Mouse (Mus musculus) hindbrain, embryonic 14.5 days (tissue): Measurements from ENCODE around the gene Lrsam1. TPM values are rescaled to one million over a fixed set of nuclear protein-coding genes. Genes with fewer than 3 reads are reported as not detected.
"Not testable (repeated sequence)": the region's sequence is repeated elsewhere in the genome, so short reads cannot be mapped to it uniquely, and the experiment has no call there.

Experiments used
- ATAC-seq: fragments of 200-750 bp; cut with Nextera tagmentation; 2 replicates; pipeline ENCODE4 v1.8.0; 2017; ENCODE audit warnings: moderate number of reproducible peaks, mild to moderate bottlenecking, moderate TSS enrichment, moderate library complexity; ENCODE audit not compliant: low FRiP score
- DNase-seq: peaks from one replicate; pipeline ENCODE4 v3.0.0-alpha.2; 2015; ENCODE audit warnings: low spot score
- H3K27ac ChIP-seq: fragments of 300-500 bp; sonication (generic); 2 replicates; pipeline ENCODE4 v1.5.1; 2014; ENCODE audit warnings: mild to moderate bottlenecking, moderate library complexity
- H3K27me3 ChIP-seq: fragments of 300-500 bp; sonication (generic); 2 replicates; pipeline ENCODE4 v1.6.1; 2014; ENCODE audit warnings: mild to moderate bottlenecking, low read length, mixed read lengths; ENCODE audit not compliant: control insufficient read depth, insufficient read depth
- H3K36me3 ChIP-seq: fragments of 300-500 bp; sonication (generic); replicated peaks from 2 replicates; pipeline ENCODE4 v1.6.1; 2014; ENCODE audit not compliant: control insufficient read depth, insufficient read depth
- H3K4me1 ChIP-seq: fragments of 300-500 bp; sonication (generic); replicated peaks from 2 replicates; pipeline ENCODE4 v1.6.1; 2014; ENCODE audit warnings: antibody characterized with exemption, low read length, mixed read lengths; ENCODE audit not compliant: control insufficient read depth, insufficient read depth
- H3K4me2 ChIP-seq: fragments of 300-500 bp; sonication (generic); replicated peaks from 2 replicates; pipeline ENCODE4 v1.6.1; 2014; ENCODE audit warnings: mild to moderate bottlenecking, moderate library complexity
- H3K4me3 ChIP-seq: fragments of 300-500 bp; sonication (generic); replicated peaks from 2 replicates; pipeline ENCODE4 v1.5.1; 2014; ENCODE audit warnings: mild to moderate bottlenecking, low read length
- H3K9ac ChIP-seq: fragments of 300-500 bp; sonication (generic); 2 replicates; pipeline ENCODE4 v1.6.1; 2014
- H3K9me3 ChIP-seq: fragments of 300-500 bp; sonication (generic); 2 replicates; pipeline ENCODE4 v1.6.1; 2016; ENCODE audit warnings: low read length; ENCODE audit not compliant: control insufficient read depth
- WGBS: fragments of 180-500 bp; shearing (Covaris S2); extraction: QIAGEN DNeasy Blood & Tissue Kit; methylation state at CpG from one replicate; pipeline ENCODE4 v1.1.7; 2014; 5-methylcytosine and 5-hydroxymethylcytosine counted together
- polyA plus RNA-seq: library from polyadenylated mRNA; unstranded; fragments of >200 nt; fragmentation: Nextera tagmentation; extraction: Ambion mirVana; gene quantifications from 2 replicates; pipeline ENCODE4 v1.2.1, GENCODE M21; 2014

The Lrsam1 gene
- polyA plus RNA-seq = 20.2 and 22.4 TPM in 2 replicates

DNA sequence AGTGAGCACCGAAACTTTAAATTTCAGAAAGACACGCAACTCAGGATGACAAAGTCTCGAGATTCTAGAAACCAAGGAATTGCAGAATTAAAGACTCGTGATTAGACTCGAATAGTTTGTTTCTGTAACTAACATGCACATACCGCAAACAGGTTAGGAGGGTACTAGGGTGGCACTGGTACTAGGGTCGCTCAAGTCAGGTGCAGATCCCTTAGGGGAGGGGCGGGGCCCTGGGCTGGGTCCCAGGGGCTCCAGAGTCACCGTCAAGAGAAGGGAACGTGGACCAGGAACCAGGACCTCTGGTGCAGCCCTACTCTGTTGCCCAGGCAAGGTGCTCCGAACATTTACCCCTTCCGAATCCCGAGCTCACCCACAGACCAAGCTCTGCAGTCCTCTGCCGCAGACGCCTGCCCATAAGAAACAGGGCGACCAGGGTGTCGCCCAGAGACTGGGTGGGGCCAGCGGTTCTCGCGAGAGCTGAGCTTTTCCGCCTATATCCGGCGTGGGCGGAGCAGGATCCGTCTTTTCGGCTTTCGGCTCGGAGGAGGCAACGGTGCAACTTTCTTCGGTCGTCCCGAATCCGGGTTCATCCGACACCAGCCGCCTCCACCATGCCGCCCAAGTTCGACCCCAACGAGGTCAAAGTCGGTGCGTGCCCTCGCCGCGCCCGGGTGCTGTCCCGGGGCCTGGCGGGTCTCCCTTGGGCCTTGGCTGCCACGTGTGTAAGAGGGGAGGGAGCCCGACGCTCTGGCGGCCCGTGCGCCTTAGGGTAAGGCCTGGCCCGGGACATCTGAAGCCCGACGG, at the start of gene Lrsam1, which contains the start of gene Rpl12:
Gene Lrsam1 (minus strand): TSS at position 423 of the 804 bp plus-strand sequence.
Gene Rpl12 (plus strand): TSS at position 368 of the 804 bp plus-strand sequence.
- ATAC-seq = peak; percentile 94
- H3K4me2 ChIP-seq = peak within 1 kb of the TSS; percentile 86
- WGBS = 3% methylated on average over 55 of the region's 55 CpGs
- H3K36me3 ChIP-seq = peaks cover 46% of the 10 kb centered on the region
- no peaks in the 10 kb centered on the region for H3K9me3 ChIP-seq
- peak within 1 kb of the TSS; percentile 95 for H3K9ac ChIP-seq
- peaks cover 24% of the 10 kb centered on the region for H3K4me1 ChIP-seq
- H3K27me3 ChIP-seq = no peaks in the 10 kb centered on the region
- DNase-seq = peak; percentile 95
- H3K27ac ChIP-seq = peak within 1 kb of the TSS; percentile 74
- H3K4me3 ChIP-seq = peak within 1 kb of the TSS; percentile 87

DNA sequence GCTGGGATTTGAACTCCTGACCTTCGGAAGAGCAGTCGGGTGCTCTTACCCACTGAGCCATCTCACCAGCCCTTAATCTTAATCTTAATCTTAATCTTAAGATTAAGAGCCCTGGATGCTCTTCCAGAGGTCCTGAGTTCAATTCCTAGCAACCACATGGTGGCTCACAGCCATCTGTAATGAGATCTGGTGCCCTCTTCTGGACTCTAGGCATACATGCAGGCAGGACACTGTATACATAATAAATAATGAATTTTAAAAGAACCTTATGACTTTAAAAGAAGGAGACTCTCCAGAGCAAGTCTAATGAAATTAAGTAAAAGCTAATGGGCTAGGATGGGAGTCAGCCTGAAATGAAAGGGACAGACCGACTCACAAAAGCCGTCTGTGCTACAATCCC, 47.6 kb upstream of the Lrsam1 start:
- not testable (repeated sequence) for H3K27me3 ChIP-seq, H3K4me2 ChIP-seq, DNase-seq, ATAC-seq, H3K4me1 ChIP-seq, H3K4me3 ChIP-seq, H3K27ac ChIP-seq, H3K9ac ChIP-seq, H3K9me3 ChIP-seq
- peaks cover 29% of the 10 kb centered on the region for H3K36me3 ChIP-seq
- 87% methylated on average over 4 of the region's 4 CpGs for WGBS

DNA sequence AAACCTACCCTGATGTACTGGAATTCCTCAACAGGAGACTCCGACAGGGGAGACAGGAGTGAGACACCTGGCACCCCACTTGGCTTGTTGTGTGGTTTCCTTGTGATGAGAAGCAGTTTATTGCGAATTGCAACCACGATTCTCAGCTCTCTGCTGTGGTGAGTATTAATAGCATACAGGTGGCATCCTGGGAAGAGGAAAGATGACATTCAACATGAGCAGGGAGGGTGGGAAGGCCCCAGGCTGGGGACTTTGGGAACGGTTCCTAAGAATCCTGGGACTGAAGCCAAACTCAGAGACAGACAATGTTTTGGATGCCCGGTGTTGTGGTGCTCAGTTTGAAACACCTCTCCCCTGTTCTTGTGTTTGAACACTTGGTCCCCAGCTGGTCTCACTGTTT, 43.6 kb upstream of the Lrsam1 start:
- peaks cover 41% of the 10 kb centered on the region; the same call in 1 of the 2 replicates for H3K36me3 ChIP-seq
- no peak overlapping the region for H3K27ac ChIP-seq
- WGBS = 72% methylated on average over 5 of the region's 5 CpGs
- no peak overlapping the region for H3K4me2 ChIP-seq
- H3K27me3 ChIP-seq = no peaks in the 10 kb centered on the region
- ATAC-seq (no peak), DNase-seq (no peak)
- H3K9ac ChIP-seq = no peak overlapping the region
- no peaks in the 10 kb centered on the region for H3K9me3 ChIP-seq
- no peak overlapping the region for H3K4me3 ChIP-seq
- no peaks in the 10 kb centered on the region for H3K4me1 ChIP-seq

DNA sequence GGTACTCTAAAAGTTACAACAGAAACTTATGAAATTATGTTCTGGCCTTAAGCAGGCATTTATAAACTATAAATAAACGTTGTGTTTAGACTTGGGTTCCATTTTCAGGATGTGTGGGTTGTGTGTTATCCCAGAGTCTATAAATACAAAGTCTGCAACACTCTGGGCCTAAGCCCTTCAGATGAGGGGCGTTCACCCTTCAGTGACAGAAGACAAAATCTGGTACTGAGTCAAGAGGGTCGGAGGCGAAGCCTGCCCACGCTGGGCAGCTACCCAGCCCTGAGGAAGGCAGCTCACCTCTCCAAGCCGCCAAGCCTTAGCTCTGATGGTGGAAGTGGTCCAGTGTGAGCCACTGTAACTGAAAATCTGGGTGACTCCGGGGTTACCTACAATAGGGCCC, 40.7 kb upstream of the Lrsam1 start:
- WGBS = 92% methylated on average over 7 of the region's 7 CpGs
- ATAC-seq = no peak
- H3K36me3 ChIP-seq = peaks cover 41% of the 10 kb centered on the region; the same call in 1 of the 2 replicates
- no peak overlapping the region for H3K4me2 ChIP-seq
- no peaks in the 10 kb centered on the region for H3K4me1 ChIP-seq
- H3K27me3 ChIP-seq = no peaks in the 10 kb centered on the region
- no peak overlapping the region for H3K9ac ChIP-seq
- H3K9me3 ChIP-seq = no peaks in the 10 kb centered on the region
- no peak for DNase-seq
- H3K27ac ChIP-seq = no peak overlapping the region
- no peak overlapping the region for H3K4me3 ChIP-seq

DNA sequence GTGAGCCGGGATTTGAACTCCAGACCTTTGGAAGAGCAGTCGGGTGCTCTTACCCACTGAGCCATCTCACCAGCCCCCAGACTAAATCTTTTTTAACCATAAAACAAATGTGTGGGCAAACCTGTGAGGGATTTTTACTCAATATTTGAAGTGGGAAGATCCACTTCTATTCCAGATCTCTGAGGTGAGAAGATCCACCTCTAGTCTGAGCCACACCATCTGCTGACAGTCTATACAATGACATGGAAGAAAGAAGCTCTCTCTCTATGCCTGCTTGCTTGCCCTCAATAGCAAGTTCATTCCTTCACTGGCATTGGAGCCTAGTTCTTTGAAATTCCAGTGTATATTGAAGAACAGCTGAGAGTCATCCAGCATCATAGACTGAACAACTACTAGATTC, 38.3 kb upstream of the Lrsam1 start:
- H3K27ac ChIP-seq = no peak overlapping the region
- WGBS = 91% methylated on average over 2 of the region's 2 CpGs
- peaks cover 27% of the 10 kb centered on the region for H3K36me3 ChIP-seq
- ATAC-seq (no peak), DNase-seq (no peak)
- H3K4me2 ChIP-seq = no peak overlapping the region
- H3K9me3 ChIP-seq = no peaks in the 10 kb centered on the region
- no peaks in the 10 kb centered on the region for H3K27me3 ChIP-seq
- H3K4me1 ChIP-seq = no peaks in the 10 kb centered on the region
- H3K9ac ChIP-seq = no peak overlapping the region
- no peak overlapping the region for H3K4me3 ChIP-seq

DNA sequence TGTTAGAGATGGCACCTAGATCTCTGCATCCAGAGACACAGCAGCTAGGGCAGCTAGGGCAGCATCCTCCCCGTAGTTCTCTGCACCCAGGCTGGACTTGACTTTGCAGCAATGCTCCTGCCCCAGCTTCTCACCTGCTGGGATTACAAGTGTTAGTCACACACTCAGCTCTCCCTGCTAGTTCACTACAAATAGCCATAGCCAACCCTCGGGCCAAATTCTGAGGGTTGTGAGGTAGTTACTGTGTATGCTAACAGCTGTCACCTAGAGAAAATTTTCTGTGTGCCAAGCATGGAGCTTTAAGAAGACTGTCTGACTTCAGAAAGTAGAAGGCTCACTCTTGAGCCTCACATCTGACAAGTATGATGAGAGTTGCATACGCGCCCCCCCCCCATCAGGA, 36.4 kb upstream of the Lrsam1 start:
- 88% methylated on average over 4 of the region's 4 CpGs for WGBS
- ATAC-seq (no peak), DNase-seq (no peak)
- Histone ChIP-seq H3K4me2 (no peak overlapping the region), H3K27ac (no peak overlapping the region), H3K9ac (no peak overlapping the region), H3K4me1 (no peaks in the 10 kb centered on the region), H3K36me3 (peaks cover 10% of the 10 kb centered on the region), H3K4me3 (no peak overlapping the region), H3K9me3 (no peaks in the 10 kb centered on the region), H3K27me3 (no peaks in the 10 kb centered on the region)

DNA sequence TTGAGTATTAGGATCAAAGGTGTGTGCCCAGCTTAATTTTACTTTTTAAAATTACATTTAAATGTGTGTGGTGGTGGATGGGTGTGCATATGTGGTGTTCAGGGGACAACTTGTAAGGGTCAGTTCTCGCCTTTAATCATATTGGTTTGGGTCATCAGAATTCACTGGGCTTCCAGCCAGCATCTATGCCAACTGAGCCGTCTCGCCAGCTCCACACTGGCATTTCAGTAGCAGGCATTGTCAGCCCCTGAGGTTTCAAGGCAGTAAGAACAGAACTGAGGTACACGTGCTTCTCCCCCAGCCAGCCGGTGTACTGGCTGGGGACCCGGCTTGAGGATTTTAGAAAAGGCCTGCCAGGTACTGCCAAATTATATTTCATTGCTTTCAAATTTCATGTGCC, 35.7 kb upstream of the Lrsam1 start:
- no peaks in the 10 kb centered on the region for H3K27me3 ChIP-seq
- DNase-seq = no peak
- no peaks in the 10 kb centered on the region for H3K4me1 ChIP-seq
- no peak overlapping the region for H3K4me3 ChIP-seq
- no peak overlapping the region for H3K4me2 ChIP-seq
- no peak overlapping the region for H3K9ac ChIP-seq
- H3K27ac ChIP-seq = no peak overlapping the region
- peaks cover 9% of the 10 kb centered on the region; the same call in 1 of the 2 replicates for H3K36me3 ChIP-seq
- no peaks in the 10 kb centered on the region for H3K9me3 ChIP-seq
- 57% methylated on average over 6 of the region's 6 CpGs for WGBS
- no peak for ATAC-seq

DNA sequence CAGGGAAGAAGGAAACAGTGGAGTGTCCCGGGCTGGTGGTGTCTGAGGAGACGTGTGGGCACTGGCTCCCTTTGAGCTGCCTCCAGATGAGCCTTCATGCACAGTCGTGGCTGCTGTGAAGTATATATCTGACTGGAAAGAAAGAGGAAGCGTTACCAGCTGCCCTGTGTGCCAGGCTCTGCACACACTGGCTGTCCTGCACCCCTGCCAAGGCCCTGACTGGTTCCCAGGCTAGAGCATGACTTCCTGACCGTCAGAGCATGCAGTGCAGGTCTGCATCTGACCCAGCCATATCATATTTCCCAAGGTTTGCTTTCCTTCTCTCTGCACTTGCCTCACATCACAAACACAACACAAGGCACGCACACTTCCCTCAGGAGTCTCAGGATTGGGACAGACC, 30.7 kb upstream of the Lrsam1 start:
- Histone ChIP-seq H3K4me3 (no peak overlapping the region), H3K4me2 (no peak overlapping the region), H3K9ac (no peak overlapping the region), H3K27me3 (no peaks in the 10 kb centered on the region), H3K9me3 (no peaks in the 10 kb centered on the region), H3K4me1 (no peaks in the 10 kb centered on the region), H3K27ac (no peak overlapping the region), H3K36me3 (peaks cover 18% of the 10 kb centered on the region)
- DNase-seq (no peak), ATAC-seq (no peak)
- 77% methylated on average over 6 of the region's 6 CpGs for WGBS

DNA sequence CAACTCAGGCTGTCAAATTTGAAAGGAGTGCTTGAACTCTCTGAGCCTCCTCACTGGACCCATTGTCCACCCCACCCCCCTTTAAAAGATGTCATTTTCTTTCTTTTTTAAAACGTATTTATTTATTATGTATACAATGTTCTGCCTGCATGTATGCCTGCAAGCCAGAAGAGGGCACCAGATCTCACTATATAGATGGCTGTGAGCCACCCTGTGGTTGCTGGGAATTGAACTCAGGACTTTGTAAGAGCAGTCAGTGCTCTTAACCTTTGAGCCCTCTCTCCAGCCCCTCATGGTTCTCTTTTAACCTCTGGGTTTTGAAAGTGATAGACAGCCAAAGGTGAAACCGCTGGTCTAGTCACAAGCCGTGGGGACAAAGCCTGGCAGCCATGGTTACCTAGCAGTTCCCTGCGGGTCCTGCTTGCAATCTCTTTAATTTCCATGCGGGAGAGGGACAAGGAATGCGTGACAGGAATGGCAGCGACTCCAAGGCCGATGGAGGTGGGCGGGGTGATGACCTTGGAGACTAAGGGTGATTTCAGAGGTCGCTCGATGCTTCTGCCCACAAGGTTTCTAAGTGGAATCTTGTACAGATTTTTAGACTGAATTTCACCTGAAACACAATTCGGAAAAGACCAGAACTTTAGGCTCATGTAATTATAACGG, 28.9 kb upstream of the Lrsam1 start:
- Histone ChIP-seq H3K4me2 (no peak overlapping the region), H3K9me3 (no peaks in the 10 kb centered on the region), H3K36me3 (peaks cover 19% of the 10 kb centered on the region), H3K27me3 (no peaks in the 10 kb centered on the region), H3K4me1 (no peaks in the 10 kb centered on the region), H3K4me3 (no peak overlapping the region), H3K27ac (no peak overlapping the region), H3K9ac (no peak overlapping the region)
- ATAC-seq = no peak
- 51% methylated on average over 13 of the region's 13 CpGs for WGBS
- DNase-seq = no peak
